Comparison of ENCODE assay signal across 13 mouse cellular contexts in genomic region chr11:117838572-117838971, GRCm38 (mm10). TPM values are rescaled to one million over a fixed set of nuclear protein-coding genes. Genes with fewer than 3 reads are reported as not detected.
DNase-seq lines count a peak whose midpoint lies in the region; ATAC-seq and TF ChIP-seq lines count a peak whose summit lies in the region.
"Had no signal": no experiment of that assay in that cellular context is flagged by ENCODE, and none has a peak within 500 bp of the region (broad histone marks: within the 10 kb centered on the region; RNA-seq: fewer than 3 reads in every experiment).

No protein-coding gene starts in this region.

- H3K4me2 ChIP-seq in heart, postnatal 0 days (ENCODE audit: low read depth, low read length): no peak overlapping the region
- peak overlapping the region; percentile 57 for H3K4me2 ChIP-seq in liver, embryonic 12.5 days
- H3K4me2 ChIP-seq in lung, postnatal 0 days (replicated peaks; ENCODE audit: low read depth, low read length): no peak overlapping the region
- H3K4me2 ChIP-seq: midbrain, embryonic 15.5 days had no signal

- TF ChIP-seq CTCF in heart, postnatal 0 days (IDR thresholded peaks at IDR 0.05; ENCODE audit: low read depth): no peak
- no peak for TF ChIP-seq CTCF in gastrocnemius, adult 2 months (IDR thresholded peaks at IDR 0.05)
- no peak for TF ChIP-seq CTCF in lung, postnatal 0 days (IDR thresholded peaks at IDR 0.05)

- peak; percentile 65 for DNase-seq in spleen, adult 12 weeks (ENCODE audit: low spot score)
- DNase-seq in spleen, adult 18-20 months: no peak
- peak; percentile 73 for DNase-seq in heart, postnatal 0 days (ENCODE audit: low spot score)
- no peak for DNase-seq in adrenal gland, postnatal 36 days
- no peak for DNase-seq in right cerebral cortex, postnatal 4 days
- no peak for DNase-seq in gastrocnemius, adult 2 months
- DNase-seq in lung, postnatal 0 days (ENCODE audit: low spot score): no peak
- DNase-seq: cerebellum, adult 2 months; right cerebral cortex, adult 18-20 months had no signal

- intact Hi-C loops in gastrocnemius, adult 2 months (cut with DNase I): no loop called here

- H3K4me3 ChIP-seq in heart, postnatal 0 days (ENCODE audit: low read depth, low read length): no peak overlapping the region
- H3K4me3 ChIP-seq in liver, embryonic 12.5 days: no peak overlapping the region
- H3K4me3 ChIP-seq in gastrocnemius, adult 2 months: no peak overlapping the region
- no peak overlapping the region for H3K4me3 ChIP-seq in lung, postnatal 0 days (ENCODE audit: low read depth, low read length)
- H3K4me3 ChIP-seq: midbrain, embryonic 15.5 days had no signal

- peak overlapping the region; percentile 66 for H3K27ac ChIP-seq in heart, postnatal 0 days (ENCODE audit: low read depth)
- H3K27ac ChIP-seq in liver, embryonic 12.5 days: peak overlapping the region; percentile 93
- no peak overlapping the region for H3K27ac ChIP-seq in gastrocnemius, adult 2 months
- H3K27ac ChIP-seq in lung, postnatal 0 days (ENCODE audit: low read length): no peak overlapping the region
- H3K27ac ChIP-seq: midbrain, embryonic 15.5 days had no signal

- H3K36me3 ChIP-seq in heart, postnatal 0 days (replicated peaks; ENCODE audit: control insufficient read depth, insufficient read depth, low read length): no peaks in the 10 kb centered on the region
- no peaks in the 10 kb centered on the region for H3K36me3 ChIP-seq in liver, embryonic 12.5 days
- no peaks in the 10 kb centered on the region for H3K36me3 ChIP-seq in lung, postnatal 0 days (ENCODE audit: insufficient read depth, low read length)
- H3K36me3 ChIP-seq: midbrain, embryonic 15.5 days had no signal

- 38% methylated on average over 2 of the region's 2 CpGs for WGBS in heart, postnatal 0 days
- WGBS in liver, embryonic 12.5 days (ENCODE audit: insufficient replicate concordance): 31% methylated on average over 2 of the region's 2 CpGs
- 69% methylated on average over 2 of the region's 2 CpGs for WGBS in lung, postnatal 0 days

- ATAC-seq in heart, postnatal 0 days (ENCODE audit: insufficient read depth, low read depth): peak; percentile 87
- ATAC-seq in liver, embryonic 12.5 days: peak; percentile 98
- no peak for ATAC-seq in lung, postnatal 0 days
- ATAC-seq: midbrain, embryonic 15.5 days had no signal

- no peak for TF ChIP-seq EP300 in heart, postnatal 0 days (IDR thresholded peaks at IDR 0.05; ENCODE audit: low read depth)
- TF ChIP-seq EP300 in lung, postnatal 0 days (IDR thresholded peaks at IDR 0.05): no peak

- H3K27me3 ChIP-seq in heart, postnatal 0 days (ENCODE audit: control insufficient read depth, insufficient read depth, low read length): no peaks in the 10 kb centered on the region
- no peaks in the 10 kb centered on the region for H3K27me3 ChIP-seq in liver, embryonic 12.5 days (replicated peaks)
- H3K27me3 ChIP-seq in lung, postnatal 0 days (replicated peaks; ENCODE audit: insufficient read depth, low read length): no peaks in the 10 kb centered on the region
- H3K27me3 ChIP-seq: midbrain, embryonic 15.5 days had no signal

- peaks cover 12% of the 10 kb centered on the region for H3K4me1 ChIP-seq in heart, postnatal 0 days (ENCODE audit: control insufficient read depth, insufficient read depth)
- H3K4me1 ChIP-seq in liver, embryonic 12.5 days: peaks cover 74% of the 10 kb centered on the region
- H3K4me1 ChIP-seq in lung, postnatal 0 days (ENCODE audit: insufficient read depth, low read depth, low read length): no peaks in the 10 kb centered on the region

- H3K9ac ChIP-seq in heart, postnatal 0 days (replicated peaks; ENCODE audit: low read depth, low read length): no peak overlapping the region
- peak overlapping the region; percentile 45 for H3K9ac ChIP-seq in liver, embryonic 12.5 days
- H3K9ac ChIP-seq in lung, postnatal 0 days (replicated peaks; ENCODE audit: low read depth): no peak overlapping the region
- H3K9ac ChIP-seq: midbrain, embryonic 15.5 days had no signal

- H3K9me3 ChIP-seq in heart, postnatal 0 days (replicated peaks; ENCODE audit: control insufficient read depth, low read length): no peaks in the 10 kb centered on the region
- H3K9me3 ChIP-seq in liver, embryonic 12.5 days (replicated peaks): no peaks in the 10 kb centered on the region
- no peaks in the 10 kb centered on the region for H3K9me3 ChIP-seq in lung, postnatal 0 days (ENCODE audit: low read length)
- H3K9me3 ChIP-seq: midbrain, embryonic 15.5 days had no signal

RNA-seq across cellular contexts. Expression of gene Birc5, which starts 10.5 kb away (rescaled TPM):
- 36.1 and 56.8 TPM in 2 replicates for total RNA-seq in heart, postnatal 0 days (2014; rRNA removed; ENCODE audit: low replicate concordance)
- polyA plus RNA-seq in heart, postnatal 0 days (2015; fragmentation: Nextera tagmentation; extraction: Ambion mirVana): 83.6 and 85.0 TPM in 2 replicates
- 370 and 373 TPM in 2 replicates for polyA plus RNA-seq in liver, embryonic 12.5 days (2016; fragmentation: Nextera tagmentation; extraction: Ambion mirVana)
- 1 to 10 TPM; 5.0 to 5.4 TPM for total RNA-seq in adrenal gland, postnatal 36 days (2021)
- not detected for total RNA-seq in gastrocnemius, adult 2 months (2021)
- polyA plus RNA-seq in lung, postnatal 0 days (2015; fragmentation: Nextera tagmentation; extraction: Ambion mirVana): 15.0 and 26.2 TPM in 2 replicates
- total RNA-seq: gastrocnemius, adult 18-20 months had no signal

RNA-seq across cellular contexts. Expression of gene Tk1, which starts 12.7 kb away (rescaled TPM):
- total RNA-seq in heart, postnatal 0 days (2014; rRNA removed; ENCODE audit: low replicate concordance): 103 and 117 TPM in 2 replicates
- 41.4 and 44.0 TPM in 2 replicates for polyA plus RNA-seq in heart, postnatal 0 days (2015; fragmentation: Nextera tagmentation; extraction: Ambion mirVana)
- polyA plus RNA-seq in liver, embryonic 12.5 days (2016; fragmentation: Nextera tagmentation; extraction: Ambion mirVana): 145 and 152 TPM in 2 replicates
- 1 to 10 TPM; 7.9 to 8.8 TPM for total RNA-seq in adrenal gland, postnatal 36 days (2021)
- 1 to 10 TPM; 2.5 to 2.8 TPM for total RNA-seq in gastrocnemius, adult 2 months (2021)
- polyA plus RNA-seq in lung, postnatal 0 days (2015; fragmentation: Nextera tagmentation; extraction: Ambion mirVana): 12.4 and 16.0 TPM in 2 replicates

RNA-seq across cellular contexts. Expression of gene Afmid, which starts 12.8 kb away (rescaled TPM):
- 14.5 and 17.6 TPM in 2 replicates for total RNA-seq in heart, postnatal 0 days (2014; rRNA removed; ENCODE audit: low replicate concordance)
- polyA plus RNA-seq in heart, postnatal 0 days (2015; fragmentation: Nextera tagmentation; extraction: Ambion mirVana): 13.1 and 16.5 TPM in 2 replicates
- 6.7 TPM in 2 replicates for polyA plus RNA-seq in liver, embryonic 12.5 days (2016; fragmentation: Nextera tagmentation; extraction: Ambion mirVana)
- total RNA-seq in adrenal gland, postnatal 36 days (2021): 1 to 10 TPM; 6.5 to 8.6 TPM
- 1 to 10 TPM; 3.1 to 3.3 TPM for total RNA-seq in gastrocnemius, adult 2 months (2021)
- polyA plus RNA-seq in lung, postnatal 0 days (2015; fragmentation: Nextera tagmentation; extraction: Ambion mirVana): 2.4 and 2.9 TPM in 2 replicates

RNA-seq across cellular contexts. Expression of gene Tmem235, which starts 22.0 kb away (rescaled TPM):
- not detected in 2 replicates for total RNA-seq in heart, postnatal 0 days (2014; rRNA removed; ENCODE audit: low replicate concordance)
- not detected in 2 replicates for polyA plus RNA-seq in heart, postnatal 0 days (2015; fragmentation: Nextera tagmentation; extraction: Ambion mirVana)
- not detected in 2 replicates for polyA plus RNA-seq in liver, embryonic 12.5 days (2016; fragmentation: Nextera tagmentation; extraction: Ambion mirVana)
- not detected for total RNA-seq in adrenal gland, postnatal 36 days (2021)
- total RNA-seq in gastrocnemius, adult 2 months (2021): not detected
- polyA plus RNA-seq in lung, postnatal 0 days (2015; fragmentation: Nextera tagmentation; extraction: Ambion mirVana): not detected in 2 replicates
- total RNA-seq: gastrocnemius, adult 18-20 months; layer of hippocampus, postnatal 25 days had no signal
- polyA plus RNA-seq: midbrain, embryonic 15.5 days had no signal

RNA-seq across cellular contexts. Expression of gene Gm20708, which starts 29.1 kb away (rescaled TPM):
- total RNA-seq in heart, postnatal 0 days (2014; rRNA removed; ENCODE audit: low replicate concordance): 2.6 TPM in 1 of 2 replicates, not detected in the other
- 0.52 and 0.68 TPM in 2 replicates for polyA plus RNA-seq in heart, postnatal 0 days (2015; fragmentation: Nextera tagmentation; extraction: Ambion mirVana)
- polyA plus RNA-seq in liver, embryonic 12.5 days (2016; fragmentation: Nextera tagmentation; extraction: Ambion mirVana): 0.23 and 0.27 TPM in 2 replicates
- total RNA-seq in adrenal gland, postnatal 36 days (2021): under 1 TPM; 0.50 to 0.63 TPM
- 1 to 10 TPM in 1 of 2 experiments, under 1 TPM in 1; 0.86 to 1.6 TPM for total RNA-seq in gastrocnemius, adult 2 months (2021)
- polyA plus RNA-seq in lung, postnatal 0 days (2015; fragmentation: Nextera tagmentation; extraction: Ambion mirVana): 0.27 TPM in 1 of 2 replicates, not detected in the other

Comparison
In these comparisons a context has a peak if more than half of its experiments do, and no peak if none do; other contexts are left out.
1. DNase-seq: peak in spleen, adult 12 weeks (single experiment) and heart, postnatal 0 days (single experiment); none in spleen, adult 18-20 months (0 of 2), adrenal gland, postnatal 36 days (0 of 2), right cerebral cortex, postnatal 4 days (single experiment), gastrocnemius, adult 2 months (single experiment) and lung, postnatal 0 days (single experiment).
2. H3K27ac ChIP-seq: peak in heart, postnatal 0 days (single experiment) and liver, embryonic 12.5 days (single experiment); none in gastrocnemius, adult 2 months (single experiment) and lung, postnatal 0 days (single experiment).
3. RNA of gene Birc5, which starts 10.5 kb away (total RNA-seq): 36.1 to 56.8 TPM in heart, postnatal 0 days and 5.0 to 5.4 TPM in adrenal gland, postnatal 36 days; not detected in gastrocnemius, adult 2 months; every median in the first group is over 4 times any median in the second.
4. RNA of gene Tk1, which starts 12.7 kb away (total RNA-seq): 103 to 117 TPM in heart, postnatal 0 days; 7.9 to 8.8 TPM in adrenal gland, postnatal 36 days and 2.5 to 2.8 TPM in gastrocnemius, adult 2 months; every median in the first group is over 10 times any median in the second.